Mouse (Mus musculus): Measurements from ENCODE around the gene Ccnt1. TPM values are rescaled to one million over a fixed set of nuclear protein-coding genes. Genes with fewer than 3 reads are reported as not detected.
"Not testable (repeated sequence)": the region's sequence is repeated elsewhere in the genome, so short reads cannot be mapped to it uniquely, and the experiment has no call there.

Ccnt1 gene
- polyA plus RNA-seq, 1 experiment from 2014 or later = 70.7 TPM

DNA sequence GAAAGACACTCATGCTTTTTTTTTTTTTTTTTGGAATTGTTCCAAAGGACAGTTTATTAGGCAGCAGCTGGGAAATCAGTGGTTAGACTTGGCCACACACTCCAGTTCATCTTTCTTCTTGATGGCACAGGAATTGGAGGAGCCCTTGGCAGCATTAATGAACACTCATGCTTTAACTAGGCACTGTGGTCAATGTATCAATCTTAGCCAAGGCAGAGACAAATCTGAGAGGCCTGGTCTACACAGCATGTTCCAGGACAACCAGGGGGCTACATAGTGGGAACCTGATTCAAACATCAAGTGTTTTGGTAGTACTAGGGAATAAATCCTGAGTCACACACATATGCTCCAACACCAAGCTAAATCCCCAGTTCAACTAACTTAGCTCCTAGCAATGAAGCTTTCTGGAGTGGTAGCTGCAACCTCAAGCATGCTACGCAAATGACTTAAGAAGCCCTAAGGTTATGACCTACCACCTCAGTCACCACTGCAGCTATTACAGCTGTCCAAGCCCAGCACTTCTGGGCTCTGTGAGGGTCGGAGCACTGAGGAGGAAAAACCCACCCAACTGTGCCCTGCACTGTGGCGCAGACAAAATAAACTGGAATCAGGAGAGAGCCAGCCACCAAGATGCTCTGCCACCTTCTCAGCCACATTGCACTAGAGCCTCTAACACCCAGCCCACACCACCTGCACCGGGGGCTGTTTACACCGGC lies 43.5 kb downstream of the Ccnt1 start:
- Histone ChIP-seq H3K9ac (replicated peaks; ENCODE audit: low read depth, low read length) (no peak overlapping the region), H3K4me2 (ENCODE audit: low read depth, low read length) (no peak overlapping the region), H3K9me3 (ENCODE audit: control insufficient read depth, low read length) (no peaks in the 10 kb centered on the region), H3K4me3 (ENCODE audit: low read depth, low read length) (no peak overlapping the region), H3K27ac (ENCODE audit: low read depth, low read length) (no peak overlapping the region), H3K27me3 (ENCODE audit: control insufficient read depth, insufficient read depth, low read length) (no peaks in the 10 kb centered on the region), H3K4me1 (ENCODE audit: control insufficient read depth, insufficient read depth, low read length) (peaks cover 2% of the 10 kb centered on the region), H3K36me3 (ENCODE audit: control insufficient read depth, insufficient read depth, low read length) (peaks cover 66% of the 10 kb centered on the region)
- WGBS = 92% methylated on average over 5 of the region's 5 CpGs
- ATAC-seq (ENCODE audit: low read depth) = no peak

DNA sequence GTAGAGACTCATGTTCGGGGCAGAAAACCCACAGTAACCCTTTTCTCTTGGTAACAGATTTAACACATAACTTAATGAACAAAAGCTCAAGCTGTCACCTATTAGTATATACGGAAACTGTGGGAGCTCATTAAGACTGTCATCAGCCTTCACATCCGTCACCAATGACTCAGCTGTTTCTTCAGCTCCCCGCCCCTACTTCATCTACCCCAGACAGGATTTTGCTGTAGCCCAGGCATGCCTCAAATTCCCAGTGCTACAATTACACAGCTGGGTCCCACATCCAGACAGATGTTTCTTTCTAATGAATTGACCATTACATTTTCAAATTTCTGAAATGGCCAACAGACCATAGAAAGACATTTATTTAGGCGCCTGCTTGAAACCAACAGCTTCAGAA lies 44.7 kb downstream of the Ccnt1 start:
- Histone ChIP-seq H3K4me3 (ENCODE audit: low read depth, low read length) (no peak overlapping the region), H3K36me3 (ENCODE audit: control insufficient read depth, insufficient read depth, low read length) (peaks cover 66% of the 10 kb centered on the region), H3K27ac (ENCODE audit: low read depth, low read length) (no peak overlapping the region), H3K9ac (replicated peaks; ENCODE audit: low read depth, low read length) (no peak overlapping the region), H3K4me2 (ENCODE audit: low read depth, low read length) (no peak overlapping the region), H3K27me3 (ENCODE audit: control insufficient read depth, insufficient read depth, low read length) (no peaks in the 10 kb centered on the region), H3K9me3 (ENCODE audit: control insufficient read depth, low read length) (no peaks in the 10 kb centered on the region), H3K4me1 (ENCODE audit: control insufficient read depth, insufficient read depth, low read length) (no peaks in the 10 kb centered on the region)
- 29% methylated on average over 5 of the region's 5 CpGs for WGBS
- no peak for ATAC-seq (ENCODE audit: low read depth)

DNA sequence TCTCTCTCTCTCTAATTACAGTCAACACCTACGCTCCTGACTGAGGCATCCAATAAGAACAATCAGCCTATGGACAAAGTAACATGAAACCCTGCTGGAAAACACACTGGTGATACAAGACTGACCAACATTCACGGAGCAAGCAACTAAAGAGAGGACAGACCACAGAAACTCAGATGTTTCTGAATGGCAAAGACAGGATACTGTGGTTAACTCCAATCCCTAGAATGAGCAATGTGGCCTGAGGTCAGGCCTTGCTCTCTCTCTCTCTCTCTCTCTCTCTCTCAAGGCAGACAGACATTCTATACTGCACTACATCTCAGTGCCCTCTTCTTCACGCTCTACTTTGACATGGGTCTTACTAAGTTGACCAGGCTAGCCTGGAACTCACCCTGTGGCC lies 49.5 kb downstream of the Ccnt1 start:
- Histone ChIP-seq H3K4me3 (ENCODE audit: low read depth, low read length) (no peak overlapping the region), H3K9me3 (ENCODE audit: control insufficient read depth, low read length) (no peaks in the 10 kb centered on the region), H3K9ac (replicated peaks; ENCODE audit: low read depth, low read length) (no peak overlapping the region), H3K4me1 (ENCODE audit: control insufficient read depth, insufficient read depth, low read length) (no peaks in the 10 kb centered on the region), H3K36me3 (ENCODE audit: control insufficient read depth, insufficient read depth, low read length) (peaks cover 40% of the 10 kb centered on the region), H3K27me3 (ENCODE audit: control insufficient read depth, insufficient read depth, low read length) (no peaks in the 10 kb centered on the region), H3K27ac (ENCODE audit: low read depth, low read length) (no peak overlapping the region), H3K4me2 (ENCODE audit: low read depth, low read length) (no peak overlapping the region)
- no peak for ATAC-seq (ENCODE audit: low read depth)
- WGBS = 99% methylated on average over 3 of the region's 3 CpGs

DNA sequence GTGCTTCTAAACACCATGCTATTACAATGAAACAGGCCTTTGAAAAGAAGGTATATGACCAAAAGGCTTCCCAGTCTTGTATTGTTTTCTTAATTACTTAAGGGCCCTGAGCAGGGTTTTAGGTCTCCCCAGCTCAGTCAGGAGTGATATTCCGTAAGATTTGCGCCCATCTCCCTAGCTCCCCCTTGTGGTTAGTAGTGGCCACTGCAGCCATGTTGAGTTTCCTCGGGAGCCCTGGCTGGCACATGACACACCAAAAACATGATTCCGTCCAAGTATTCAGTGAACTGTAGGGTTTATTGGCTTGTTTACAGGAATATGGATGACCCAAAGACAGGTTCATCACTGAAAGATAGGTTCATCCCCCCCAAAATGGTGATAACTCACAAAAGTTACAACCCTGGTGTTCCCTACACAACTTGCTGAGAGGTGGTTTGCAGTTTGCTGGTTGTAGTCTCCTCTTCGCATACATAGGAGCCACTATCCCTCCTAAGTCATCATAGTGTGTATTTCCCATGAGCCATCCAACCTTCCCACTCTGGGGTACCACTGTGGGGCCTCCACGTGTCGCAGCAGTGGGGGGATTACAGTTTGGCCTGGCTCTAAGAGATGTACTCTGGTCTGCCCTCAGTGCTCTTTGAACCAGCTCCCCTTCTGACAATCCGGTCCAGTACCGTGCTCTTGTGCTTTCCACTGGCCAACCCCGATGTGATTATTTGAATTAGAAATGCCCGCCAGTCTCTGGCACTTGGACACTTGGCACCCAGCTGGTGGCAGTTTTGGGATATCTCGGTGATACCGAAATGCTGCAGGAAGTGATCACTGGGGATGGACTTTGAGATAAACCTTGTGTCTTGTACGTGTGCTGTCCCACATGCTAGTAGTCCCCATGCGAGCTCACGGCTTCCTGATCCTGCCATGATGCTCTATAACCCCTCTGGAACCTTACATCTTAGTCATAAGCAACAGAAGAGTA lies 53.1 kb downstream of the Ccnt1 start:
- Histone ChIP-seq H3K4me3 (ENCODE audit: low read depth, low read length) (no peak overlapping the region), H3K27me3 (ENCODE audit: control insufficient read depth, insufficient read depth, low read length) (no peaks in the 10 kb centered on the region), H3K9me3 (ENCODE audit: control insufficient read depth, low read length) (no peaks in the 10 kb centered on the region), H3K4me2 (ENCODE audit: low read depth, low read length) (no peak overlapping the region), H3K9ac (replicated peaks; ENCODE audit: low read depth, low read length) (no peak overlapping the region), H3K36me3 (ENCODE audit: control insufficient read depth, insufficient read depth, low read length) (peaks cover 15% of the 10 kb centered on the region), H3K4me1 (ENCODE audit: control insufficient read depth, insufficient read depth, low read length) (no peaks in the 10 kb centered on the region), H3K27ac (ENCODE audit: low read depth, low read length) (no peak overlapping the region)
- no peak for ATAC-seq (ENCODE audit: low read depth)
- 69% methylated on average over 16 of the region's 16 CpGs for WGBS

DNA sequence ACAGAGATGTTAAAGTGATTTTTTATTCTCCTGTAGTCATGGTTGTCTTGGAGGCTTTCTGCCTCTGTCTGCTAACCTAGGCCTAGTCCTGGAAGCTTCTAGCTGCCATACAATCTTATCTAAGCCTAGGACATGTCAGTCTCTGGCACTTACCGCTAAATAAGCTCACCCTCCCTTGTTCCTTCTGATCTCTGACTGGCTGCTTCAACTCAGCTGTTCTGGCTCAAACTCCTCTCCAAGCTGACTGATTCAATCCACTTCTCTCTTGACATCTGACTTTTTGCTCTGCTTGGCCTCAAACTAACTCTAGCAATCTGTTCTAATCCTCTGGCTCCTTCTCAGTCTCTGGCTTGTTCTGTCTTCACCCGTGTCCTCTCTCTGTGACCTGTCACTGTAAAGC lies 55.9 kb downstream of the Ccnt1 start:
- ATAC-seq (ENCODE audit: low read depth); H3K27me3 ChIP-seq (ENCODE audit: control insufficient read depth, insufficient read depth, low read length): not testable (repeated sequence)
- 87% methylated on average over 2 of the region's 2 CpGs for WGBS

DNA sequence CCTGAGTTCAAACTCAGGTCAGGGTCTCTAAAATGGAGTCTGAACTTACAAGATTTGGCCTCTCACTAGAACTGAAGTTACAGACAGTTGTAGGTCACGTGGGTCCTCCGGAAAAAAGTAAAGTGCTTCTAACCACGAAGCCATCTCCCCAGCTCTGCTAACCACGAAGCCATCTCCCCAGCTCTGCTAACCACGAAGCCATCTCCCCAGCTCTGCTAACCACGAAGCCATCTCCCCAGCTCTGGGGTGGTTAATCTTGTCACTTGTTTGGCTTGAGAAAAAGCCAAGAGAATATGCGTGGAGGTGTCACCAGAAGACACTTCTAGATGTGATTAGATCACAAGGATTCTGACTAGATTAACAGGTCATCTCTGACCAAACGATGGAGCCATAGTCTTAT lies 56.6 kb downstream of the Ccnt1 start:
- Histone ChIP-seq H3K36me3 (ENCODE audit: control insufficient read depth, insufficient read depth, low read length) (no peaks in the 10 kb centered on the region; the same call in 1 of the 2 replicates), H3K9me3 (ENCODE audit: control insufficient read depth, low read length) (no peaks in the 10 kb centered on the region), H3K4me1 (ENCODE audit: control insufficient read depth, insufficient read depth, low read length) (no peaks in the 10 kb centered on the region), H3K27me3 (ENCODE audit: control insufficient read depth, insufficient read depth, low read length) (no peaks in the 10 kb centered on the region), H3K4me3 (ENCODE audit: low read depth, low read length) (no peak overlapping the region), H3K4me2 (ENCODE audit: low read depth, low read length) (no peak overlapping the region), H3K9ac (replicated peaks; ENCODE audit: low read depth, low read length) (no peak overlapping the region), H3K27ac (ENCODE audit: low read depth, low read length) (no peak overlapping the region)
- 80% methylated on average over 8 of the region's 8 CpGs for whole genome bisulfite sequencing
- no peak for ATAC-seq (ENCODE audit: low read depth)

More for the DNA sequence above, 55.9 kb downstream of the Ccnt1 start:
- not testable (repeated sequence) for H3K36me3 ChIP-seq (ENCODE audit: control insufficient read depth, insufficient read depth, low read length); H3K9ac ChIP-seq (replicated peaks; ENCODE audit: low read depth, low read length); H3K27ac ChIP-seq (ENCODE audit: low read depth, low read length); H3K4me1 ChIP-seq (ENCODE audit: control insufficient read depth, insufficient read depth, low read length); H3K4me3 ChIP-seq (ENCODE audit: low read depth, low read length); H3K4me2 ChIP-seq (ENCODE audit: low read depth, low read length); H3K9me3 ChIP-seq (ENCODE audit: control insufficient read depth, low read length)

DNA sequence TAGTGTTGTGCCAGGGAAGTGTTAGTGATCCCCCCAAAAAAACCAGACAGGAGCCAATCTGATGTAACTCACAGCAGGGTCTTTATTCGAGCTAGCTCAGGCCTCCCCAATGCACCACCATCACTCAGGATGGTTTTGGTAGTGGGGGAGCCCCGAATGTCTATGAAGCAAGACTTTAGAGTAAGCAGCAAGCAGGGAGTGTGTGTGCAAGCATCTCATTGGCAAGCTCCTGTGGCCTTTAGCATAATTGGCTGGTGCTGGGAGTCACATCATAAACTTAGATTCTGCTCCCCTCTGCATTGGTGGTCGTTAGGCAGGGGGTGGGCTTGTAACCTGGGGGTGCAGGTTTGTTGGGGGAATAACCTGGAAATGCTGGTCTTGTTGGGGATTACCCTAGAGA lies 57.0 kb downstream of the Ccnt1 start:
- 63% methylated on average over 3 of the region's 3 CpGs for WGBS
- not testable (repeated sequence) for H3K9me3 ChIP-seq (ENCODE audit: control insufficient read depth, low read length); H3K27me3 ChIP-seq (ENCODE audit: control insufficient read depth, insufficient read depth, low read length); ATAC-seq (ENCODE audit: low read depth); H3K4me1 ChIP-seq (ENCODE audit: control insufficient read depth, insufficient read depth, low read length); H3K27ac ChIP-seq (ENCODE audit: low read depth, low read length); H3K4me2 ChIP-seq (ENCODE audit: low read depth, low read length); H3K4me3 ChIP-seq (ENCODE audit: low read depth, low read length); H3K9ac ChIP-seq (replicated peaks; ENCODE audit: low read depth, low read length); H3K36me3 ChIP-seq (ENCODE audit: control insufficient read depth, insufficient read depth, low read length)

DNA sequence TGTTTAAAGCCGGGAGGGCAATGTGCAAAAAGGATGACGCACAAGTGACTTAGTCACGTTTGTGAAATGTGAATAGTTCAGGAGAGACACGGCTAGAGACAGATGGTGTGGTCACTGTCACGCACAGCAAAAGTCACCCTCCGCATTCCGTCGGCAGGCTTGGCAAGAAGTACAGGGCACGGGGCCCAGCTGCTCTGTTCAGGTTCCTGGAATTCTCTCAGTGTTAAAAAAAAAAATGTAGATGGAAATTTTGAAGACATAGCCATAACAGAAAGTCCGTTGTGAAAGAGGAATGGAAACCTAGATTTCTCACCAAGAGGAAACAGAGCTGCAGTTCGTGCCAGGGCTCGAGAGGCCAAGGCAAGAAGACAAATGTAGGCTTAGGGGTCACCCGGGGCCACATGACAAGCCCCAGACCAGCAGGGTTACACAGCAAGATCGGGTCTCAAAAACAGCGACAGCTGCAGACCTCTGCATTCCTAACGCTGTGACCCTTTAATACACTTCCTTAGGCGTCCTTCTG lies 57.9 kb downstream of the Ccnt1 start:
- Histone ChIP-seq H3K9me3 (ENCODE audit: control insufficient read depth, low read length) (no peaks in the 10 kb centered on the region), H3K36me3 (ENCODE audit: control insufficient read depth, insufficient read depth, low read length) (no peaks in the 10 kb centered on the region), H3K27ac (ENCODE audit: low read depth, low read length) (no peak overlapping the region), H3K9ac (replicated peaks; ENCODE audit: low read depth, low read length) (no peak overlapping the region), H3K4me3 (ENCODE audit: low read depth, low read length) (no peak overlapping the region), H3K4me2 (ENCODE audit: low read depth, low read length) (no peak overlapping the region), H3K4me1 (ENCODE audit: control insufficient read depth, insufficient read depth, low read length) (no peaks in the 10 kb centered on the region), H3K27me3 (ENCODE audit: control insufficient read depth, insufficient read depth, low read length) (no peaks in the 10 kb centered on the region)
- ATAC-seq (ENCODE audit: low read depth) = no peak
- WGBS = 60% methylated on average over 17 of the region's 17 CpGs

DNA sequence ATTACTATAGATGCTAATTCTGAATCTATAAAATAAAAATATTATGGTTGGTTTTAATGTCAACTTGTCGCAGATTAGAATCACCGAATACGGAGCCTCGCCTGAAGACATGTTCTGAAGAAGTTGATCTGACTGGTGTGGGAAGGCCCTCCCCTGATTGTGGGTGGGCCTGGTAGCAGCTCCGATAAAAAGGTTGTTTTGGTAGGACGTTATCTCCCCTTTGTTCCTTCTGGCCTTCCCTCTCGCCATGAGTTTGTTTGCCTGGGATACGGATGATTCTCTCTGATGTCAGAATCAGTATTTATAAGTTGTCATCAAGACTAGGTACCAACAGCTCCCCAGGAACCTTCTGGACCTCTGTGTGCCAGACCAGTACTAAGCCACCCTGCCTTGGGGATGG lies 58.5 kb downstream of the Ccnt1 start:
- Histone ChIP-seq H3K4me1 (ENCODE audit: control insufficient read depth, insufficient read depth, low read length) (no peaks in the 10 kb centered on the region), H3K27ac (ENCODE audit: low read depth, low read length) (no peak overlapping the region), H3K9me3 (ENCODE audit: control insufficient read depth, low read length) (no peaks in the 10 kb centered on the region), H3K4me3 (ENCODE audit: low read depth, low read length) (no peak overlapping the region), H3K9ac (replicated peaks; ENCODE audit: low read depth, low read length) (no peak overlapping the region), H3K27me3 (ENCODE audit: control insufficient read depth, insufficient read depth, low read length) (no peaks in the 10 kb centered on the region), H3K36me3 (ENCODE audit: control insufficient read depth, insufficient read depth, low read length) (no peaks in the 10 kb centered on the region), H3K4me2 (ENCODE audit: low read depth, low read length) (no peak overlapping the region)
- 66% methylated on average over 8 of the region's 8 CpGs for WGBS
- ATAC-seq (ENCODE audit: low read depth) = no peak

Data from neural tube, embryonic 14.5 days (tissue).